Mouse (Mus musculus) kidney, adult 11 months (tissue): Measurements from ENCODE around the gene Zmynd11.

Experiments
- DNase-seq: peaks from one replicate; pipeline ENCODE4 v3.0.0; 2022

Zmynd11 gene

GRCm38 (mm10) chr13:9713462-9714134, 51.5 kb downstream of the Zmynd11 start:
- no peak for DNase-seq

GRCm38 (mm10) chr13:9712971-9713370, 52.2 kb downstream of the Zmynd11 start:
- no peak for DNase-seq

GRCm38 (mm10) chr13:9712409-9712808, 52.7 kb downstream of the Zmynd11 start:
- no peak for DNase-seq

- no peak for DNase-seq
Observed at GRCm38 (mm10) chr13:9708433-9709240, 56.5 kb downstream of the Zmynd11 start.

- DNase-seq, result no peak
Observed at GRCm38 (mm10) chr13:9706720-9707119, 58.4 kb downstream of the Zmynd11 start.

GRCm38 (mm10) chr13:9702615-9703235, 62.4 kb downstream of the Zmynd11 start:
- DNase-seq, result no peak

GRCm38 (mm10) chr13:9697340-9697739, 67.8 kb downstream of the Zmynd11 start:
- DNase-seq, result no peak

- no peak for DNase-seq
Observed at GRCm38 (mm10) chr13:9695809-9696208, 69.3 kb downstream of the Zmynd11 start.

- DNase-seq, result no peak
Observed at GRCm38 (mm10) chr13:9695403-9695802, 69.7 kb downstream of the Zmynd11 start.

GRCm38 (mm10) chr13:9694651-9695050, 70.5 kb downstream of the Zmynd11 start:
- DNase-seq, result no peak

- DNase-seq, result no peak
Observed at GRCm38 (mm10) chr13:9692876-9693275, 72.3 kb downstream of the Zmynd11 start.

- no peak for DNase-seq
Observed at GRCm38 (mm10) chr13:9689366-9689765, 75.8 kb downstream of the Zmynd11 start.

- no peak for DNase-seq
Observed at GRCm38 (mm10) chr13:9686765-9687164, 78.4 kb downstream of the Zmynd11 start.

GRCm38 (mm10) chr13:9686261-9686660, 78.9 kb downstream of the Zmynd11 start:
- no peak for DNase-seq

GRCm38 (mm10) chr13:9684153-9684923, 80.8 kb downstream of the Zmynd11 start:
- no peak for DNase-seq

GRCm38 (mm10) chr13:9683280-9683679, 81.8 kb downstream of the Zmynd11 start:
- DNase-seq, result no peak

- DNase-seq, result no peak
Observed at GRCm38 (mm10) chr13:9681492-9681891, 83.6 kb downstream of the Zmynd11 start.

- DNase-seq, result no peak
Observed at GRCm38 (mm10) chr13:9674126-9674525, 91.0 kb downstream of the Zmynd11 start.

- no peak for DNase-seq
Observed at GRCm38 (mm10) chr13:9669246-9669645, 95.9 kb downstream of the Zmynd11 start.

- no peak for DNase-seq
Observed at GRCm38 (mm10) chr13:9667954-9668496, 97.1 kb downstream of the Zmynd11 start.

- no peak for DNase-seq
Observed at GRCm38 (mm10) chr13:9663593-9663992, 101.5 kb downstream of the Zmynd11 start.

GRCm38 (mm10) chr13:9660711-9661110, 104.4 kb downstream of the Zmynd11 start:
- DNase-seq, result no peak

- DNase-seq, result no peak
Observed at GRCm38 (mm10) chr13:9656613-9657012, 108.5 kb downstream of the Zmynd11 start.
